Mouse (Mus musculus) liver, embryonic 12.5 days (tissue): Measurements from ENCODE around the gene Dhdds. TPM values are rescaled to one million over a fixed set of nuclear protein-coding genes. Genes with fewer than 3 reads are reported as not detected.

ENCODE experiments used
- ATAC-seq: fragments of 200-750 bp; cut with Nextera tagmentation; 2 replicates; pipeline ENCODE4 v1.8.0; 2017; ENCODE audit warnings: moderate number of reproducible peaks, mild to moderate bottlenecking, moderate library complexity
- H3K27ac ChIP-seq: fragments of 300-500 bp; sonication (generic); 2 replicates; pipeline ENCODE4 v1.5.1; 2016; ENCODE audit warnings: mild to moderate bottlenecking
- H3K27me3 ChIP-seq: fragments of 300-500 bp; sonication (generic); replicated peaks from 2 replicates; pipeline ENCODE4 v1.6.1; 2016; ENCODE audit warnings: mild to moderate bottlenecking, moderate library complexity
- H3K36me3 ChIP-seq: fragments of 300-500 bp; sonication (generic); 2 replicates; pipeline ENCODE4 v1.6.1; 2016; ENCODE audit warnings: mild to moderate bottlenecking, moderate library complexity
- H3K4me1 ChIP-seq: fragments of 300-500 bp; sonication (generic); 2 replicates; pipeline ENCODE4 v1.6.1; 2016
- H3K4me2 ChIP-seq: fragments of 300-500 bp; sonication (generic); 2 replicates; pipeline ENCODE4 v1.6.1; 2016; ENCODE audit warnings: mild to moderate bottlenecking, moderate library complexity
- H3K4me3 ChIP-seq: fragments of 300-500 bp; sonication (generic); 2 replicates; pipeline ENCODE4 v1.5.1; 2016; ENCODE audit warnings: mild to moderate bottlenecking, moderate library complexity
- H3K9ac ChIP-seq: fragments of 300-500 bp; sonication (generic); 2 replicates; pipeline ENCODE4 v1.6.1; 2016; ENCODE audit warnings: mild to moderate bottlenecking, moderate library complexity
- H3K9me3 ChIP-seq: fragments of 300-500 bp; sonication (generic); replicated peaks from 2 replicates; pipeline ENCODE4 v1.6.1; 2016; ENCODE audit warnings: mild to moderate bottlenecking, moderate library complexity
- WGBS: fragments of 180-500 bp; shearing (Covaris S2); methylation state at CpG from one replicate; pipeline ENCODE4 v1.1.7; 2016; ENCODE audit not compliant: insufficient replicate concordance; 5-methylcytosine and 5-hydroxymethylcytosine counted together
- polyA plus RNA-seq: library from polyadenylated mRNA; unstranded; fragments of >200 nt; fragmentation: Nextera tagmentation; extraction: Ambion mirVana; gene quantifications from 2 replicates; pipeline ENCODE4 v1.2.1, GENCODE M21; 2016

The Dhdds gene
- polyA plus RNA-seq, 1 experiment from 2014 or later = 25.6 TPM

GRCm38 (mm10) chr4:133941576-133941975 is 59.1 kb downstream of the Dhdds start:
- no peak for ATAC-seq
- H3K9ac ChIP-seq = no peak overlapping the region
- WGBS = 36% methylated on average over 3 of the region's 3 CpGs
- H3K27me3 ChIP-seq = no peaks in the 10 kb centered on the region
- H3K9me3 ChIP-seq = no peaks in the 10 kb centered on the region; the same call in 1 of the 2 replicates
- H3K27ac ChIP-seq = no peak overlapping the region
- peaks cover 12% of the 10 kb centered on the region for H3K4me1 ChIP-seq
- no peak overlapping the region for H3K4me2 ChIP-seq
- H3K36me3 ChIP-seq = no peaks in the 10 kb centered on the region
- no peak overlapping the region for H3K4me3 ChIP-seq

DNA sequence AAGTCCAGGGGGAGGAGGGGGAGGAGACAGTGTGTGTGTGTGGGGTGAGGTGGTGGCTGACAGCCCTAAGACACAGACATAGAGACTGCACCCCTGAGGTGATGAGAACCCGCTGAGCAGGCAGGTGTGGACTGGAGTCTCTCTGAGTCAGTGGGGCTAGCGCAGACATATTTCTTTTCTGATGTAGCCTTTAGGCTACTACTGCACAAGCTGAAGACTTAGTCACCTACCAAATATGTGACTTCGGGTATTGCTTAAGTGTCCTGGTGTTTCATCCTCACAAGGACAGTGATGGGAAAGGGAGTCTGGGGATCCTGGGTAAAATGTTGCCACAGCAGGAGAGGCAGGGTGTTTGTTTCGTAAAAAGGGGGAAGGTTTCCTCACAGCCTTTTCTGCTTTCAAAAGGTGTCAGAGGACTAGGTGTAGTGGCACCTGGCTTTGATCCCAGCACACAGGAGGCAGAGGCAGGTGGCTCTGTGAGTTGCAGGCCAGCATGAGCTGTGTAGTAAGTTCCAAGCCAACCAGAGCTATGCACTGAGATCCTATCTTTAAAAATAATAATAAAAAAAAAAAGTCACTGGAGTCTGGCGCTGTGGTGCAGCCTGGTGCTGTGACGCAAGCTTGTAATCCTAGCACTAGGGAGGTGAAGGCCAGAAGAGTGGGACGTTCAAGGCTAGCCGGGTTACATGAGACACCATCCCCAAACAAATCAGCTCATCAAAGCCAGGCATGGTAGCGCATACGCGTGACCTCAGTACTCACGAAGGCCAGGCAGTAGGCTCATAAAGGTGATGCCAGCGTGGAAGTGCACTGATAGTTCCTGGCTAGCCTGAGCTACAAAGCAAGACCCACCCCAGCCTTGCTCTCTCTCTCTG is 60.1 kb downstream of the Dhdds start:
- Histone ChIP-seq H3K36me3 (no peaks in the 10 kb centered on the region), H3K27me3 (no peaks in the 10 kb centered on the region), H3K27ac (no peak overlapping the region), H3K9me3 (no peaks in the 10 kb centered on the region; the same call in 1 of the 2 replicates), H3K4me1 (peaks cover 13% of the 10 kb centered on the region), H3K4me3 (no peak overlapping the region), H3K9ac (no peak overlapping the region), H3K4me2 (no peak overlapping the region)
- WGBS = 72% methylated on average over 13 of the region's 13 CpGs
- no peak for ATAC-seq

GRCm38 (mm10) chr4:133938077-133938476 is 62.6 kb downstream of the Dhdds start:
- ATAC-seq = no peak
- WGBS = 43% methylated on average over 2 of the region's 2 CpGs
- peaks cover 17% of the 10 kb centered on the region for H3K4me1 ChIP-seq
- H3K9me3 ChIP-seq = no peaks in the 10 kb centered on the region
- no peak overlapping the region for H3K9ac ChIP-seq
- H3K27ac ChIP-seq = no peak overlapping the region
- H3K4me3 ChIP-seq = no peak overlapping the region
- no peaks in the 10 kb centered on the region for H3K27me3 ChIP-seq
- H3K36me3 ChIP-seq = no peaks in the 10 kb centered on the region
- H3K4me2 ChIP-seq = no peak overlapping the region

DNA sequence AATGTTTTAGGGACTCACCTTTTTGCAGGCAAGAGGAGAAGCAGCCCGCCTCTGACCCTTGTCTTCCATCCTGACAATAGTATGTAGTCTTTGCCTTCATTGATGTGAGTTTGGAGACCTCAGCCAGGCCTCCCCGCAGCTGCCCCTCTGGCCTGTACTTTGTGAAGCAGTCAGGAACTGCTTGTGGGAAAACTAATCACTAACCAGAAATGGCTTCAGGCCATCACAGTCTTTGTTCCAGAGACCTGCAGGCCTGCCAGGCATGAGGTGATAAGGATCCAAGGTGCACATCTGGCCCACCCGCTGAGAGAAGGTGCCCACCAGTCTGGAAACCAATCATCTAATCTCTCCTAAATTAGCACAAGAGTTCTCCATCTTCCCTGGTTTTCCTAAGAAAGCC is 68.9 kb downstream of the Dhdds start:
- ATAC-seq = no peak
- 62% methylated on average over 3 of the region's 3 CpGs for WGBS
- H3K4me2 ChIP-seq = peak overlapping the region; percentile 24; the same call in 1 of the 2 replicates

GRCm38 (mm10) chr4:133931349-133931748 is 69.4 kb downstream of the Dhdds start:
- H3K4me2 ChIP-seq = peak overlapping the region; percentile 24; the same call in 1 of the 2 replicates
- H3K27me3 ChIP-seq = no peaks in the 10 kb centered on the region
- H3K9me3 ChIP-seq = no peaks in the 10 kb centered on the region
- no peak overlapping the region for H3K27ac ChIP-seq
- no peak overlapping the region for H3K9ac ChIP-seq
- no peak overlapping the region for H3K4me3 ChIP-seq
- WGBS = 4% methylated on average over 10 of the region's 10 CpGs
- H3K36me3 ChIP-seq = no peaks in the 10 kb centered on the region
- H3K4me1 ChIP-seq = peaks cover 31% of the 10 kb centered on the region
- ATAC-seq = no peak

More for the DNA sequence above, 68.9 kb downstream of the Dhdds start:
- no peaks in the 10 kb centered on the region for H3K36me3 ChIP-seq
- no peak overlapping the region for H3K9ac ChIP-seq
- H3K4me3 ChIP-seq = no peak overlapping the region
- peaks cover 31% of the 10 kb centered on the region for H3K4me1 ChIP-seq
- H3K9me3 ChIP-seq = no peaks in the 10 kb centered on the region
- H3K27me3 ChIP-seq = no peaks in the 10 kb centered on the region
- H3K27ac ChIP-seq = no peak overlapping the region

DNA sequence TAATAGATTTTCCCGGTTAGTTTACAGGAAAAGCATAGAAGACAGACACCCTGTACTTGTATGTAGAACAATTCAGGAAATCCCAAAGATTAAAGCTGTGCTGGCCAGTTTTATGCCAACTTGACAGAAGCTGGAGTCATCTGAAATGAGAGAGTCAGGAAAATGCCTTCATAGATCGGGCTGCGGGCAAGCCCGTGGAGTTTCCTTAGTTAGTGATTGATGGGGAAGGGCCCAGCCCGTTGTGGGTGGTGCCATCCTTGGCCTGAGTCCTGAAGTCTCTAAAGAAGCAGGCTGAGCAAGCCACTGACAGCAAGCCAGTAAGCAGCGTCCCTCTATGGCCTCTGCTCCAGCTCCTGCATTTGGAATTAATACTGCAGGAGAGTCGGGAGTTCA is 71.4 kb downstream of the Dhdds start:
- 11% methylated on average over 7 of the region's 7 CpGs for WGBS
- Histone ChIP-seq H3K9ac (peak overlapping the region; percentile 4; the same call in 1 of the 2 replicates), H3K4me2 (peak overlapping the region; percentile 40), H3K4me1 (peaks cover 30% of the 10 kb centered on the region), H3K27me3 (no peaks in the 10 kb centered on the region), H3K36me3 (no peaks in the 10 kb centered on the region), H3K27ac (peak overlapping the region; percentile 56), H3K9me3 (no peaks in the 10 kb centered on the region), H3K4me3 (no peak overlapping the region)
- no peak for ATAC-seq

GRCm38 (mm10) chr4:133928576-133929277 is 72.0 kb downstream of the Dhdds start:
- Histone ChIP-seq H3K4me3 (no peak overlapping the region), H3K27ac (peak overlapping the region; percentile 56), H3K4me2 (peak overlapping the region; percentile 40), H3K36me3 (no peaks in the 10 kb centered on the region), H3K27me3 (no peaks in the 10 kb centered on the region), H3K9ac (peak overlapping the region; percentile 4; the same call in 1 of the 2 replicates), H3K9me3 (no peaks in the 10 kb centered on the region), H3K4me1 (peaks cover 30% of the 10 kb centered on the region)
- 18% methylated on average over 15 of the region's 15 CpGs for WGBS
- ATAC-seq = peak; percentile 44; the same call in 1 of the 2 replicates

DNA sequence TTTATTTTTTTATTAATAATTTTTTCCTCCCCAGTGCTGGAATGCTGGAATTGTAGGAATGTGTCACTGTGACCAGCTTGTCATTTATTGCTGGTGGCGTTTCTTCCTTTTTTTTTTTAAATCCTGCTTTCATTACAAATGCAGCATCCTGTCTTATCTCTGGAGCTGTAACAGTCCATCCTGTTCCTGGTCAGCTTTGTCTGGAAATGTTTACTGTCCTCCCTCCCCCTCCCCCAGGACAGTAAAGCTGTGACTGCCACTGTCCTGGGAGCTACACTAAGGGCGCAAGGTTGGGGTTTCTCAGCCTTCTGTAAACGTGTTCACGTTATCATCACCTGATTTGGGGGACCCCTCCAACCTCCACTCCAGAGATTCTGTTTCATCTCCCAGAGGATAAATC is 75.5 kb downstream of the Dhdds start:
- no peak for ATAC-seq
- Histone ChIP-seq H3K4me2 (no peak overlapping the region), H3K4me1 (peaks cover 22% of the 10 kb centered on the region), H3K9ac (no peak overlapping the region), H3K4me3 (no peak overlapping the region), H3K27ac (no peak overlapping the region), H3K9me3 (no peaks in the 10 kb centered on the region), H3K27me3 (no peaks in the 10 kb centered on the region), H3K36me3 (no peaks in the 10 kb centered on the region)
- WGBS = 52% methylated on average over 4 of the region's 4 CpGs

GRCm38 (mm10) chr4:133923743-133924142 is 77.0 kb downstream of the Dhdds start:
- no peak for ATAC-seq
- 73% methylated on average over 5 of the region's 5 CpGs for WGBS

More at GRCm38 (mm10) chr4:133923743-133924142, 77.0 kb downstream of the Dhdds start:
- Histone ChIP-seq H3K4me2 (no peak overlapping the region), H3K27ac (no peak overlapping the region), H3K27me3 (no peaks in the 10 kb centered on the region), H3K4me3 (no peak overlapping the region), H3K36me3 (no peaks in the 10 kb centered on the region), H3K4me1 (peaks cover 13% of the 10 kb centered on the region), H3K9me3 (no peaks in the 10 kb centered on the region), H3K9ac (no peak overlapping the region)

Other genes starting within 250 kb of the Dhdds start
- gene Arid1a, start 244.1 kb downstream of the Dhdds start, polyA plus RNA-seq = 14.7 TPM in 2 replicates
- gene Rps6ka1, start 113.1 kb downstream of the Dhdds start, polyA plus RNA-seq = 60.9 and 63.1 TPM in 2 replicates
- gene Hmgn2, start 32.3 kb downstream of the Dhdds start, polyA plus RNA-seq = 971 and 1,001 TPM in 2 replicates
- gene Lin28a, start 17.9 kb upstream of the Dhdds start, polyA plus RNA-seq = 4.2 and 5.8 TPM in 2 replicates
- gene Zfp683, start 52.9 kb upstream of the Dhdds start, polyA plus RNA-seq = not detected in 2 replicates
- 0.71 and 0.82 TPM in 2 replicates for gene Crybg2, start 59.9 kb upstream of the Dhdds start, polyA plus RNA-seq
- gene Cd52, start 94.2 kb upstream of the Dhdds start, polyA plus RNA-seq = 18.5 and 21.5 TPM in 2 replicates
- 3.4 and 3.7 TPM in 2 replicates for gene Ubxn11, start 101.7 kb upstream of the Dhdds start, polyA plus RNA-seq
- 187 and 205 TPM in 2 replicates for gene Sh3bgrl3, start 127.9 kb upstream of the Dhdds start, polyA plus RNA-seq
- gene Cep85, start 186.2 kb upstream of the Dhdds start, polyA plus RNA-seq = 37.5 and 38.0 TPM in 2 replicates
- not detected in 2 replicates for gene Gm7534, start 202.1 kb upstream of the Dhdds start, polyA plus RNA-seq
- not detected in 2 replicates for gene Catsper4, start 226.5 kb upstream of the Dhdds start, polyA plus RNA-seq
- 0.19 TPM in 1 of 2 replicates, not detected in the other for gene Cnksr1, start 237.5 kb upstream of the Dhdds start, polyA plus RNA-seq
- gene E130218I03Rik, start 242.7 kb upstream of the Dhdds start, polyA plus RNA-seq = 0.30 and 0.48 TPM in 2 replicates
- 15.7 and 16.5 TPM in 2 replicates for gene Zfp593, start 244.7 kb upstream of the Dhdds start, polyA plus RNA-seq
- gene Gm30191, start 246.0 kb upstream of the Dhdds start, polyA plus RNA-seq = not detected in 2 replicates